Mouse (Mus musculus): ENCODE results near the gene Il6st. TPM values are rescaled to one million over a fixed set of nuclear protein-coding genes. Genes with fewer than 3 reads are reported as not detected.

The Il6st gene
- polyA plus RNA-seq, 1 experiment from 2014 or later: 36.4 TPM

DNA sequence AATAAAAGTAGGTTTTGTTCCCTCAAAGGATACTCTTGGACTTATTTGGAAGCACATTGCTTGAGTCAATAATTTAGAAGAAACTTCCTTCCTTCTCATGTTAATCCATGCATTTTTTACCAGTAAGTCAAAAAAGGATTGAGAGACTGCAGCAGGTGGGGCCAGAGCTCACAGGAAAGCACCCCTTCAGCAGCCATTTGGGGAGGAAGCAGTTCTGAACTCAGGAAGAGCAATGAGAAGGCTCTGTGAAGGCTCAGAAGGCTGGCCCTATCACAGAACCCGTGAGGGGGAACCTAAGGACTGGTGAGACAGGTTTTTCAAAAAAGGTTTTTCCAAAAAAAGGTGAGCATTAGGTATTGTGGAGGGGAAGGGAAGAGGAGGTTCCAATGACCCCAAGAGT, 50.7 kb downstream of the Il6st start:
- no peaks in the 10 kb centered on the region for H3K4me1 ChIP-seq
- H3K36me3 ChIP-seq: no peaks in the 10 kb centered on the region
- H3K27me3 ChIP-seq (replicated peaks): no peaks in the 10 kb centered on the region
- no peak overlapping the region for H3K9ac ChIP-seq
- 72% methylated on average over 1 of the region's 1 CpGs for WGBS
- no peak overlapping the region for H3K27ac ChIP-seq
- H3K4me3 ChIP-seq: no peak overlapping the region
- H3K4me2 ChIP-seq (replicated peaks): no peak overlapping the region
- no peak for ATAC-seq (ENCODE audit: low FRiP score, low read depth)
- H3K9me3 ChIP-seq: peaks cover 13% of the 10 kb centered on the region; the same call in 1 of the 2 replicates

GRCm38 (mm10) chr13:112522261-112522660, 58.4 kb downstream of the Il6st start:
- H3K4me3 ChIP-seq: no peak overlapping the region
- no peak for ATAC-seq (ENCODE audit: low FRiP score, low read depth)
- H3K9me3 ChIP-seq: peaks cover 13% of the 10 kb centered on the region; the same call in 1 of the 2 replicates
- H3K4me1 ChIP-seq: no peaks in the 10 kb centered on the region
- H3K36me3 ChIP-seq: no peaks in the 10 kb centered on the region
- H3K27me3 ChIP-seq (replicated peaks): no peaks in the 10 kb centered on the region
- WGBS: 70% methylated on average over 6 of the region's 6 CpGs
- H3K27ac ChIP-seq: no peak overlapping the region
- no peak overlapping the region for H3K4me2 ChIP-seq (replicated peaks)
- no peak overlapping the region for H3K9ac ChIP-seq

- H3K4me1 ChIP-seq: no peaks in the 10 kb centered on the region
- ATAC-seq (ENCODE audit: low FRiP score, low read depth): no peak
- no peak overlapping the region for H3K4me2 ChIP-seq (replicated peaks)
- H3K9ac ChIP-seq: no peak overlapping the region
- H3K36me3 ChIP-seq: no peaks in the 10 kb centered on the region
- H3K27ac ChIP-seq: no peak overlapping the region
- H3K4me3 ChIP-seq: no peak overlapping the region
- 80% methylated on average over 3 of the region's 3 CpGs for WGBS
- peaks cover 7% of the 10 kb centered on the region; the same call in 1 of the 2 replicates for H3K9me3 ChIP-seq
- no peaks in the 10 kb centered on the region for H3K27me3 ChIP-seq (replicated peaks)
Measured at GRCm38 (mm10) chr13:112522896-112523295, 59.0 kb downstream of the Il6st start.

- no peak overlapping the region for H3K4me3 ChIP-seq
- H3K4me1 ChIP-seq: no peaks in the 10 kb centered on the region
- WGBS: 90% methylated on average over 10 of the region's 10 CpGs
- H3K9me3 ChIP-seq: 0 out of 2 replicates have a peak, but pooled peaks cover 2% of the 10 kb centered on the region
- no peaks in the 10 kb centered on the region for H3K27me3 ChIP-seq (replicated peaks)
- ATAC-seq (ENCODE audit: low FRiP score, low read depth): no peak
- no peak overlapping the region for H3K4me2 ChIP-seq (replicated peaks)
- no peak overlapping the region for H3K9ac ChIP-seq
- H3K27ac ChIP-seq: no peak overlapping the region
- no peaks in the 10 kb centered on the region for H3K36me3 ChIP-seq
Measured at GRCm38 (mm10) chr13:112523346-112523970, 59.6 kb downstream of the Il6st start.

DNA sequence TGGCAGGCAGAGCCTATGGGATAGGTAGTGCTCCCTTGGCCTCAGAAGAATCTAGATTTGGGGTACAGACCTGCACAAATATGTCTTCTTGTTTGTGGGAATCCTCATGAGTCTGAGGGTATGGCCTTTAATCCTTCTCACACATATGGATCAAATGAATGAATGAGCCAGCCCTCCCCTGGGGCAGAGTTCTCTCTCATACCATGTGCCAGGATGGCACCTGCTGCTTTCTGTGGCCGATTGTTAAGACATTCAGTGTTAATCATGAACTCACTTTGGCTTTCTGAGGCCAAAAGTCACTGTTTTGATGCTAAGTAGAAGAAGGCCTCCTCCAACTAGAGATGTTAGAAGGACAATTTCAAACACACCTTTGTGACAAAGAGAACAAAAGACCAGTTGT, 63.3 kb downstream of the Il6st start:
- Histone ChIP-seq H3K27ac (no peak overlapping the region), H3K27me3 (replicated peaks) (no peaks in the 10 kb centered on the region)

GRCm38 (mm10) chr13:112529893-112530292, 66.0 kb downstream of the Il6st start:
- Histone ChIP-seq H3K4me1 (no peaks in the 10 kb centered on the region), H3K36me3 (no peaks in the 10 kb centered on the region), H3K27ac (no peak overlapping the region), H3K9ac (no peak overlapping the region), H3K27me3 (replicated peaks) (no peaks in the 10 kb centered on the region), H3K9me3 (no peaks in the 10 kb centered on the region), H3K4me2 (replicated peaks) (no peak overlapping the region), H3K4me3 (no peak overlapping the region)
- ATAC-seq (ENCODE audit: low FRiP score, low read depth): peak; percentile 63; the same call in 1 of the 2 replicates
- 41% methylated on average over 3 of the region's 3 CpGs for WGBS

More for the DNA sequence above, 63.3 kb downstream of the Il6st start:
- Histone ChIP-seq H3K9me3 (no peaks in the 10 kb centered on the region), H3K4me1 (no peaks in the 10 kb centered on the region), H3K9ac (no peak overlapping the region), H3K4me2 (replicated peaks) (no peak overlapping the region), H3K36me3 (no peaks in the 10 kb centered on the region), H3K4me3 (no peak overlapping the region)
- no peak for ATAC-seq (ENCODE audit: low FRiP score, low read depth)
- WGBS: 54% methylated on average over 1 of the region's 1 CpGs

DNA sequence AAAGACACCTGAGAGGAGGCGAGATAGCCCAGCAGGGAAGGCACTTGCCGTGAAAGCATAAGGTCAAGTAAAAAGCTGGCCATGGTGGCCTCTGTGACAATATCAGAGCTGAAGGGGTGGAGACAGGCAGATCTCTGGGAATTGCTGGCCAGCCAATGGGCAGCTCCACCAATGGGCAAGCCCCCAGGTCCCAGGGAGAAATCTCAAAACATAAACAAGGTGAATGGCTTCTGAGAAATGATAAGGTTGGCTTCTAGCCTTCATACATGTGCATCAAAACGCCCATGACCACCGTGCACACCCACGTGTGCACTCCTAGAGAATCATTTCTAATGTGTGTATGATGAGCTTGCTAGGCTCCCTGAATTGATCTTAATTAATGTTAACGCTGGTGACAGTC, 68.4 kb downstream of the Il6st start:
- WGBS: 87% methylated on average over 6 of the region's 6 CpGs
- H3K27ac ChIP-seq: no peak overlapping the region
- H3K27me3 ChIP-seq (replicated peaks): no peaks in the 10 kb centered on the region
- H3K4me3 ChIP-seq: no peak overlapping the region
- H3K4me2 ChIP-seq (replicated peaks): no peak overlapping the region
- H3K9ac ChIP-seq: no peak overlapping the region
- H3K9me3 ChIP-seq: no peaks in the 10 kb centered on the region
- no peaks in the 10 kb centered on the region for H3K4me1 ChIP-seq
- H3K36me3 ChIP-seq: no peaks in the 10 kb centered on the region
- ATAC-seq (ENCODE audit: low FRiP score, low read depth): no peak

DNA sequence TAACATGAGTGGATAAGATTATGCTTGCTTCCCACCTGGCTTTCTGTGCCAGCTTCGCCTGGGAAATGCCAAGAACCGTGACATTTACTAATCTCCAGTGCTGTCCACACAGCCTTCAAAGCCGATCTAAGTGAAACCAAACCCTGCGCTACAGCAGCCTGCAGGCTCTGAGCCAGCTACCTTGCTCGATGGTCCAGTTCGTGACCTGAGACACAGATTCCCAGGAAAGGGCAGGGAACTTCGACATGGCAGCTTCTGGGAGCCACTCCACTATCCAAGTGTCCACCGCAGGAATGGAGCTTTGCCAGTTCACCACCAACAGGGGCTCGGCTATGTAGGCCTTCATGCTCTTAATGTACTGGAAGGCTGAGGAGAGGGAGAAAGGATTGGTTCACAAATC, 69.7 kb downstream of the Il6st start:
- Histone ChIP-seq H3K9ac (no peak overlapping the region), H3K36me3 (no peaks in the 10 kb centered on the region), H3K4me2 (replicated peaks) (no peak overlapping the region), H3K27ac (no peak overlapping the region), H3K27me3 (replicated peaks) (no peaks in the 10 kb centered on the region), H3K9me3 (no peaks in the 10 kb centered on the region), H3K4me1 (no peaks in the 10 kb centered on the region), H3K4me3 (no peak overlapping the region)
- 82% methylated on average over 9 of the region's 9 CpGs for WGBS
- no peak for ATAC-seq (ENCODE audit: low FRiP score, low read depth)

- no peak overlapping the region for H3K4me2 ChIP-seq (replicated peaks)
- no peaks in the 10 kb centered on the region for H3K9me3 ChIP-seq
- H3K9ac ChIP-seq: no peak overlapping the region
- no peak overlapping the region for H3K4me3 ChIP-seq
- 51% methylated on average over 4 of the region's 4 CpGs for WGBS
- H3K27ac ChIP-seq: no peak overlapping the region
- no peaks in the 10 kb centered on the region for H3K36me3 ChIP-seq
- no peaks in the 10 kb centered on the region for H3K4me1 ChIP-seq
- no peaks in the 10 kb centered on the region for H3K27me3 ChIP-seq (replicated peaks)
- no peak for ATAC-seq (ENCODE audit: low FRiP score, low read depth)
Measured at GRCm38 (mm10) chr13:112536611-112537010, 72.7 kb downstream of the Il6st start.

DNA sequence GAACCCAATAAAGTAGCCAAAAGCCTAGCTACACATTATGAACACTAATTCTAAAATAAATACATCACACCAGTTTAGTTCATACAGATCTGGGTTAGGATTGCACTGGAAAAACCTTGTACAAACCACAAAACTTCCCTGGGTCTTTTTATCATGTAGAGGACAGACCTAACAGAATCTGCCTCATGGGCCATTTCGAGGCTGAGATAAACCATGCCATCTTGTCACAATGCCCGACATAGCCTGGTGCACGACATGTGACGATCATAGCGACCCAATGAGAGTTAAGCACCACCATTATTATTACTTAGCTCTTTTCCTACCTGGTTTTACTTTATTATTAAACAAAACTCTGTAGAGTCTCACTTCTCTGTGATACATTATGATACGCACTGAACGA, 73.2 kb downstream of the Il6st start:
- no peak for ATAC-seq (ENCODE audit: low FRiP score, low read depth)
- 91% methylated on average over 7 of the region's 7 CpGs for WGBS
- no peaks in the 10 kb centered on the region for H3K4me1 ChIP-seq
- no peaks in the 10 kb centered on the region for H3K36me3 ChIP-seq
- H3K9me3 ChIP-seq: no peaks in the 10 kb centered on the region
- H3K27ac ChIP-seq: no peak overlapping the region
- no peak overlapping the region for H3K4me2 ChIP-seq (replicated peaks)
- H3K27me3 ChIP-seq (replicated peaks): no peaks in the 10 kb centered on the region
- H3K4me3 ChIP-seq: no peak overlapping the region
- H3K9ac ChIP-seq: no peak overlapping the region

DNA sequence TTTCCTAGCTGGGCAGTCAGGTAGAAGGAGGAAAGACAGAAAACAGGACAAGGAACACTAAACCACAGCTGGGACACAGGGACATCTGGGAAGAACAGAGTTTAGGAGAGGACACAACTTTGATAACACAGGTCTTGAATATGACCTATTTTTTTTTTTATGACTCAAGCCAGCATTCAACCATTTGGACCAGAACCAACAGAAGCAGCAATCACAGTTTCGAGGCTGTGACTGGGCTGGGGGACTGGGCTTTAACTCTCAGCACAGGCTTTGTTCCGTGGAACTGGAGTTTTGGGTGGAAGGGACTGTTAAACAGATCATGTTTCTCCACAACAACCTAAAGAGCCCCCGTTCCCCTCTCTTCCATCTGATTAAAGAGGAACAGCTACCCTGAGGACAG, 76.7 kb downstream of the Il6st start:
- no peak overlapping the region for H3K27ac ChIP-seq
- no peak for ATAC-seq (ENCODE audit: low FRiP score, low read depth)
- H3K9me3 ChIP-seq: no peaks in the 10 kb centered on the region
- H3K27me3 ChIP-seq (replicated peaks): no peaks in the 10 kb centered on the region
- H3K4me2 ChIP-seq (replicated peaks): no peak overlapping the region
- no peaks in the 10 kb centered on the region for H3K4me1 ChIP-seq
- 62% methylated on average over 3 of the region's 3 CpGs for WGBS
- no peak overlapping the region for H3K9ac ChIP-seq
- H3K4me3 ChIP-seq: no peak overlapping the region
- H3K36me3 ChIP-seq: no peaks in the 10 kb centered on the region

DNA sequence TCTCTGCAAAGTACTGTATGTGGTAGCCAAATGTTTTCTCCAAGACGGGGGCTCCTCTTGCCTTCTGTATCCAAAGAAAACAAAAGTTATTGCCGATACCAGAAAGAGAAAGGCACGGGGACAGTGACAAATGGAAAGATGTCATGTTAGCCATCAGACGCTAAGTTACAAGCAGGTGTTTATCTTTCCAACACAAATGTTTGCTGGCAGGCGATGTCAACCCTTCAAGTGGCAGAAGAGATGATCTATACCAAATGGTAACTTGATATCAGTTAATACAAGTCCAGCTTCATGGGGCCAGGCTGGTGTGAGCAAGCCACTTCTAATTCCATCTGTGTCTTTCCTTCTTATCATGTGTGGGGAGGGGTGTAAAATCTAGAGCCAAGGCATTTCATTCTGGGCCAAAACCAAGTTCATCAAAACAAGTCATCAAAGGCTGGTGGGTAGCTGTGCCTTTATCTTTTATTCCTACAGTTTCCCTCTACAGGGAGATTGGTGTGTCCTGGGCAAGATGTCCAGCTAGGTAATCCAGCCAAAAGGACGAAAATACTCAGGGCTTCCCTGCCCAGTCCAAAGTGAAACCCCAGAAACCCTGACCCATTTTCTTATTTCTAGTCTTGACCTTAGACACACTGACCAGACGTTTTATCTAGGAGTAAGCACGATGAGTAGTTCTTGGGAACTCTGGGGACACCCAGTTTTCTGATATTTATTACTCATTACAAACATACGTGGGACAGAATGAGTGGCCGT, 77.5 kb downstream of the Il6st start:
- WGBS: 80% methylated on average over 10 of the region's 10 CpGs
- no peak for ATAC-seq (ENCODE audit: low FRiP score, low read depth)
- no peaks in the 10 kb centered on the region for H3K36me3 ChIP-seq
- no peak overlapping the region for H3K4me2 ChIP-seq (replicated peaks)
- H3K27ac ChIP-seq: no peak overlapping the region
- no peaks in the 10 kb centered on the region for H3K4me1 ChIP-seq
- H3K27me3 ChIP-seq (replicated peaks): no peaks in the 10 kb centered on the region
- H3K4me3 ChIP-seq: no peak overlapping the region
- H3K9me3 ChIP-seq: no peaks in the 10 kb centered on the region
- H3K9ac ChIP-seq: no peak overlapping the region

All from neural tube, embryonic 12.5 days (tissue).